Mouse (Mus musculus) intestine, embryonic 16.5 days (tissue): ENCODE results near the gene Klhl23. TPM values are rescaled to one million over a fixed set of nuclear protein-coding genes. Genes with fewer than 3 reads are reported as not detected.
A peak's percentile ranks its signal among the peaks of the same experiment; 100 is the strongest.

ENCODE experiments used
- ATAC-seq: fragments of 200-750 bp; cut with Nextera tagmentation; 2 replicates; pipeline ENCODE4 v1.8.0; 2017; ENCODE audit warnings: moderate TSS enrichment, moderate library complexity
- H3K27ac ChIP-seq: fragments of 300-500 bp; sonication (generic); 2 replicates; pipeline ENCODE4 v1.5.1; 2014; ENCODE audit warnings: mild to moderate bottlenecking, low read length
- H3K27me3 ChIP-seq: fragments of 300-500 bp; sonication (generic); replicated peaks from 2 replicates; pipeline ENCODE4 v1.6.1; 2014; ENCODE audit warnings: low read length, control low read depth, mixed read lengths; ENCODE audit not compliant: control insufficient read depth, insufficient read depth
- H3K36me3 ChIP-seq: fragments of 300-500 bp; sonication (generic); 2 replicates; pipeline ENCODE4 v1.6.1; 2014; ENCODE audit warnings: low read length, control low read depth; ENCODE audit not compliant: control insufficient read depth, insufficient read depth
- H3K4me1 ChIP-seq: fragments of 300-500 bp; sonication (generic); 2 replicates; pipeline ENCODE4 v1.6.1; 2014; ENCODE audit warnings: low read length, control low read depth, mixed read lengths; ENCODE audit not compliant: control insufficient read depth, insufficient read depth
- H3K4me2 ChIP-seq: fragments of 300-500 bp; sonication (generic); 2 replicates; pipeline ENCODE4 v1.6.1; 2014; ENCODE audit warnings: low read depth, low read length, control low read depth
- H3K4me3 ChIP-seq: fragments of 300-500 bp; sonication (generic); 2 replicates; pipeline ENCODE4 v1.5.1; 2014; ENCODE audit warnings: mild to moderate bottlenecking, low read length
- H3K9ac ChIP-seq: fragments of 300-500 bp; sonication (generic); 2 replicates; pipeline ENCODE4 v1.6.1; 2014; ENCODE audit warnings: low read depth, low read length
- H3K9me3 ChIP-seq: fragments of 300-500 bp; sonication (generic); 2 replicates; pipeline ENCODE4 v1.6.1; 2016; ENCODE audit warnings: low read length, control low read depth; ENCODE audit not compliant: control insufficient read depth
- WGBS: fragments of 180-500 bp; shearing (Covaris S2); extraction: QIAGEN DNeasy Blood & Tissue Kit; methylation state at CpG from one replicate; pipeline ENCODE4 v1.1.7; 2014; 5-methylcytosine and 5-hydroxymethylcytosine counted together
- polyA plus RNA-seq: library from polyadenylated mRNA; unstranded; fragments of >200 nt; fragmentation: Nextera tagmentation; extraction: Ambion mirVana; gene quantifications from 2 replicates; pipeline ENCODE4 v1.2.1, GENCODE M21; 2015

The Klhl23 gene
- polyA plus RNA-seq, 1 experiment from 2014 or later: 31.1 TPM

GRCm38 (mm10) chr2:69851427-69852058 lies 29.8 kb downstream of the Klhl23 start:
- no peak for ATAC-seq

GRCm38 (mm10) chr2:69856392-69856791 lies 34.6 kb downstream of the Klhl23 start:
- 34% methylated on average over 8 of the region's 8 CpGs for WGBS
- no peak overlapping the region for H3K4me2 ChIP-seq
- H3K9me3 ChIP-seq: no peaks in the 10 kb centered on the region
- peak overlapping the region; percentile 34; the same call in 1 of the 2 replicates for H3K9ac ChIP-seq
- H3K36me3 ChIP-seq: no peaks in the 10 kb centered on the region
- ATAC-seq: peak; percentile 76
- H3K27ac ChIP-seq: peak overlapping the region; percentile 65
- no peak overlapping the region for H3K4me3 ChIP-seq
- H3K4me1 ChIP-seq: no peaks in the 10 kb centered on the region
- no peaks in the 10 kb centered on the region for H3K27me3 ChIP-seq

More at GRCm38 (mm10) chr2:69851427-69852058, 29.8 kb downstream of the Klhl23 start:
- Histone ChIP-seq H3K9ac (no peak overlapping the region), H3K4me1 (no peaks in the 10 kb centered on the region), H3K9me3 (no peaks in the 10 kb centered on the region), H3K36me3 (no peaks in the 10 kb centered on the region), H3K27ac (no peak overlapping the region), H3K4me2 (no peak overlapping the region), H3K4me3 (no peak overlapping the region), H3K27me3 (no peaks in the 10 kb centered on the region)
- 45% methylated on average over 2 of the region's 2 CpGs for WGBS

- Histone ChIP-seq H3K4me2 (no peak overlapping the region), H3K36me3 (no peaks in the 10 kb centered on the region), H3K4me3 (no peak overlapping the region), H3K27me3 (no peaks in the 10 kb centered on the region), H3K27ac (no peak overlapping the region), H3K9me3 (no peaks in the 10 kb centered on the region), H3K9ac (no peak overlapping the region), H3K4me1 (no peaks in the 10 kb centered on the region; the same call in 1 of the 2 replicates)
- WGBS: 77% methylated on average over 1 of the region's 1 CpGs
- ATAC-seq: no peak
Observed at GRCm38 (mm10) chr2:69857882-69858281, 36.1 kb downstream of the Klhl23 start.

GRCm38 (mm10) chr2:69860972-69861452 lies 39.3 kb downstream of the Klhl23 start:
- H3K4me3 ChIP-seq: peak overlapping the region; percentile 100
- H3K9me3 ChIP-seq: no peaks in the 10 kb centered on the region
- H3K27ac ChIP-seq: peak overlapping the region; percentile 57
- H3K4me2 ChIP-seq: peak overlapping the region; percentile 72
- H3K9ac ChIP-seq: peak overlapping the region; percentile 99
- 10% methylated on average over 13 of the region's 13 CpGs for WGBS
- H3K36me3 ChIP-seq: no peaks in the 10 kb centered on the region
- peaks cover 5% of the 10 kb centered on the region; the same call in 1 of the 2 replicates for H3K4me1 ChIP-seq
- no peaks in the 10 kb centered on the region for H3K27me3 ChIP-seq
- ATAC-seq: peak; percentile 75

DNA sequence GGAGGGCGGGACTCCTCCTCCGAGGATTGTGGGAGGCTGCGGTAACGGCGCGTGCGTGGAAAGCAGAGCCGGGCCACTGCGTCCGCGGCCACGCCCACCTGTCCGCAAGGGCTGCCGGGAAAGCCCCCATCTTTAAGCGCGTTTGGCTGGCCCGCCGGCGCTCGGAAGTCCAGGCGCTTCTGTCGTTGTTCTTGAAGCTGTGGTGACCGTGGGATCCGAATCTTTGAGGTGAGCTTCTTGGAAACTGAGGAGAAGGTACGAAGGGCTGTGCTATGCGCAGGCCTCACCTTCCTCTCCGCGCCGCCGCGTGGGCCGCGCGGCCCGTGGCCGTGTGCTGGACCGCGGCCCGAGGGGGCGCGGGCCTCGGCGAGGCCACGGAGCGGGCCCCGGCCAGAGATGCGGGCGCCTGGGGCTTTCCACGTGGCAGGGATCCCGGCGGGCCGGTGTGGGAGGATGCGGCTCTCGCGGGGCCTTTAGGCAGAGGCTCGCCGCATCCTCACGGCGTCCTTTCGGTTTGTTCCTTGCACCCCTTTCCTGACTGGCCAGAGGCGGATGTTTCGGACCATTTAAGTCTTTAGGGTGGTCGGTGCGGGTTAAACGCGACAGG lies 39.8 kb downstream of the Klhl23 start, which contains the start of gene Ssb:
TSS of gene Ssb (plus strand) at position 78 of the 607 bp plus-strand sequence.
- H3K27me3 ChIP-seq: no peaks in the 10 kb centered on the region
- peak within 1 kb of the TSS; percentile 100 for H3K4me3 ChIP-seq
- under 1% methylated on average over 66 of the region's 66 CpGs for WGBS
- H3K27ac ChIP-seq: peak within 1 kb of the TSS; percentile 90
- H3K4me2 ChIP-seq: peak within 1 kb of the TSS; percentile 72
- peak within 1 kb of the TSS; percentile 99 for H3K9ac ChIP-seq
- H3K9me3 ChIP-seq: no peaks in the 10 kb centered on the region
- no peaks in the 10 kb centered on the region for H3K36me3 ChIP-seq
- peak; percentile 94 for ATAC-seq
- H3K4me1 ChIP-seq: peaks cover 5% of the 10 kb centered on the region; the same call in 1 of the 2 replicates

DNA sequence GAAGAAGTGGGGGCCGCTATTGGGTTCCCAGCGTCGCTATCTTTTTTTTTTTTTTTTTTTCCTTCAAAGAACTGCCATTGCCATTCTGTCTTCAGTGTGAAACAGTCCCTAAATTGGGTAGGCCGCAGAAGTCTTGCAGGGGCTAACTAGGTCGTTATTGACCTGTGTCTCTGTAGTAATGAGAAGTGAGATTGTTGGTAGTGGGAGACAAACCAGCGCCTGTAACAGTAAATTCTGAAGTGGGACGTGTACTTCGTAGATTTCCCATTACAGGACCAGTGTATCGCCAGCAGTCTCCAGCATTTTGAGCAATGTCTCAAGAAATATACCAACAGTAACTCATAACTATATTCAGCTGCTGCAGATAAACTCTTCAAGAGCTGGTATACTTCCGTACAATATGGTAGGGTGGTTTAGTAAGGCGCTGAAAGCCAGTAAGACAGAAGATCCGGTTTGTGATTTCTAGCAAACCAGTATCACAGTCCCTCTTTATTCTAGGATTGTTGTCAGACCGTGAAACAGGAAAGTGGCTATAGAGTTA lies 40.4 kb downstream of the Klhl23 start:
- Histone ChIP-seq H3K4me2 (peak overlapping the region; percentile 72), H3K36me3 (no peaks in the 10 kb centered on the region), H3K4me3 (peak overlapping the region; percentile 100), H3K9me3 (no peaks in the 10 kb centered on the region), H3K27me3 (no peaks in the 10 kb centered on the region), H3K4me1 (peaks cover 5% of the 10 kb centered on the region; the same call in 1 of the 2 replicates), H3K27ac (peak overlapping the region; percentile 90; the same call in 1 of the 2 replicates), H3K9ac (peak overlapping the region; percentile 99)
- WGBS: under 1% methylated on average over 13 of the region's 13 CpGs
- ATAC-seq: peak; percentile 4; the same call in 1 of the 2 replicates

DNA sequence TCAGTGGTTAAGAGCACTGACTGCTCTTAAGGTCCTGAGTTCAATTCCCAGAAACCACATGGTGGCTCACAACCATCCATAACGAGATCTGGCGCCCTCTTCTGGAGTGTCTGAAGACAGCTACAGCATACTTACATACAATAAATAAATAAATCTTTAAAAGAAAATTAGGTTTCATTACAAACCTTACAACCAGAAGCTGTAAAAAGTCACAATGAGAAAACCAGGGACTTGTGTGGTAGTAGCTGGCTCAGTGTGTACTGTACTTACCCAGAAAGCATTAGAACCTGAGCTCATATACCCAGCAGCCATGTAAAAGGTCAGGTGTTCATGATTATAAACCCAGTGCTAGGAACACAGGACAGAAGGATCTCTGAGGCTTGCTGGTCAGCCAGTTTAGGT lies 62.2 kb downstream of the Klhl23 start:
- WGBS: 75% methylated on average over 2 of the region's 2 CpGs
- H3K36me3 ChIP-seq: no peaks in the 10 kb centered on the region
- H3K4me2 ChIP-seq: no peak overlapping the region
- H3K9ac ChIP-seq: no peak overlapping the region
- H3K27me3 ChIP-seq: no peaks in the 10 kb centered on the region
- ATAC-seq: no peak
- no peaks in the 10 kb centered on the region for H3K9me3 ChIP-seq
- H3K27ac ChIP-seq: no peak overlapping the region
- no peak overlapping the region for H3K4me3 ChIP-seq
- 0 out of 2 replicates have a peak, but pooled peaks cover 4% of the 10 kb centered on the region for H3K4me1 ChIP-seq

- Histone ChIP-seq H3K4me1 (0 out of 2 replicates have a peak, but pooled peaks cover 4% of the 10 kb centered on the region), H3K36me3 (no peaks in the 10 kb centered on the region), H3K4me2 (peak overlapping the region; percentile 74), H3K9ac (no peak overlapping the region; the same call in 1 of the 2 replicates), H3K27ac (no peak overlapping the region), H3K27me3 (no peaks in the 10 kb centered on the region), H3K4me3 (peak overlapping the region; percentile 70), H3K9me3 (no peaks in the 10 kb centered on the region)
- no peak for ATAC-seq
- WGBS: 50% methylated on average over 6 of the region's 6 CpGs
Observed at GRCm38 (mm10) chr2:69884581-69884980, 62.8 kb downstream of the Klhl23 start.

DNA sequence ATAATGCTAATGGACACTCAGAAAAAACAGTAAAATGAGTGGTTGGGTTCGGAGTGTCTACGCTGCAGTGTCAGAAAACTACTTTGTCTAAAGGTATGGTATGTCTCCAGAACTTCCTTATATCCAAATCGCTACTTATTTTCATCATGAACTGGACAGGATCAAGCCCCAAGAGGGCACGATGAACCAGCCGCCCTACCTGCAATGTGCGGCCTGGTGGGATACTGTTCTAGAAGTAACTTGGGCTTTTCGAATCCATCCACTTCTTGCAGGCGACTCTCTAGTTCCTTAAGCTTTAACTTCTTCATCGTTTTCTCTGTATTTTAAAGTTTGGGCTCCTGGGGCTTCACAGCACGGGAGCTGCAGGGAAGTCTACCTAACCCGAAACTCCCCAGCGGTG lies 63.3 kb downstream of the Klhl23 start:
- 4% methylated on average over 12 of the region's 12 CpGs for WGBS
- no peaks in the 10 kb centered on the region for H3K36me3 ChIP-seq
- peak; percentile 58 for ATAC-seq

More for the DNA sequence above, 63.3 kb downstream of the Klhl23 start:
- Histone ChIP-seq H3K27me3 (no peaks in the 10 kb centered on the region), H3K4me1 (0 out of 2 replicates have a peak, but pooled peaks cover 4% of the 10 kb centered on the region), H3K27ac (peak overlapping the region; percentile 78), H3K4me2 (peak overlapping the region; percentile 74), H3K4me3 (peak overlapping the region; percentile 70), H3K9me3 (no peaks in the 10 kb centered on the region), H3K9ac (peak overlapping the region; percentile 88)
